Mouse (Mus musculus): ENCODE data around the gene Cst8. TPM values are rescaled to one million over a fixed set of nuclear protein-coding genes. Genes with fewer than 3 reads are reported as not detected.
A peak's percentile ranks its signal among the peaks of the same experiment; 100 is the strongest.
"Not testable (repeated sequence)": the region's sequence is repeated elsewhere in the genome, so short reads cannot be mapped to it uniquely, and the experiment has no call there.

Gene Cst8
- not detected in 2 replicates for polyA plus RNA-seq (2015; fragmentation: Nextera tagmentation; extraction: Ambion mirVana)

DNA sequence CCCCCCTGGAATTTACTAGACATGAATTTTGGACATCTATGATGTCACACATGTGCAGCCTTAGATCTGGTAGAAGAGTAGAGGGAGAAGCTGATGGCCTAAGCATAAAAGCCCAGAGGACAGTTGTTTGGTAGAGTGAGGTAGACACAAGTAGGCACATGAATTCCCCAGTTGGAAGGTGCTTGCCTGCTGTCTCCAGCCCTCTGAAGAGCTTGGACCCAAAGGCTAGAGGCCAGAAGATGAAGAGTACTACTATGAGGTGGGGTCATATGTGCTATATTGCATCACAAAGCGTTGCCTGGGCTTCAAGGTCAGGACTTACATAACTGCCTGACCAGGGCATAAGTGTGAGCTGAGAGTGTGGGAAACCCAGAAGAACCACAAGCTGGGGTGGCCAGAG is at the start of gene Cst8:
TSS of gene Cst8 (plus strand) at position 301 of the 400 bp plus-strand sequence.
- Histone ChIP-seq H3K27ac (ENCODE audit: low read length) (no peak within 1 kb of the TSS), H3K4me3 (ENCODE audit: low read depth, low read length) (no peak within 1 kb of the TSS), H3K4me2 (ENCODE audit: low read length) (no peak within 1 kb of the TSS), H3K9me3 (replicated peaks; ENCODE audit: control insufficient read depth, low read length, poor library complexity, severe bottlenecking) (no peaks in the 10 kb centered on the region), H3K36me3 (ENCODE audit: control insufficient read depth, insufficient read depth, low read length) (no peaks in the 10 kb centered on the region), H3K4me1 (ENCODE audit: control insufficient read depth, insufficient read depth, low read length) (no peaks in the 10 kb centered on the region), H3K9ac (ENCODE audit: low read depth, low read length) (no peak within 1 kb of the TSS), H3K27me3 (ENCODE audit: control insufficient read depth, insufficient read depth, low read depth, low read length) (no peaks in the 10 kb centered on the region)
- ATAC-seq = no peak
- 93% methylated on average over 1 of the region's 1 CpGs for WGBS

- no peaks in the 10 kb centered on the region for H3K4me1 ChIP-seq (ENCODE audit: control insufficient read depth, insufficient read depth, low read length)
- H3K27me3 ChIP-seq (ENCODE audit: control insufficient read depth, insufficient read depth, low read depth, low read length) = no peaks in the 10 kb centered on the region
- no peak within 1 kb of the TSS for H3K4me3 ChIP-seq (ENCODE audit: low read depth, low read length)
- WGBS = 83% methylated on average over 1 of the region's 1 CpGs
- no peaks in the 10 kb centered on the region for H3K9me3 ChIP-seq (replicated peaks; ENCODE audit: control insufficient read depth, low read length, poor library complexity, severe bottlenecking)
- no peak within 1 kb of the TSS for H3K27ac ChIP-seq (ENCODE audit: low read length)
- H3K36me3 ChIP-seq (ENCODE audit: control insufficient read depth, insufficient read depth, low read length) = no peaks in the 10 kb centered on the region
- no peak within 1 kb of the TSS for H3K4me2 ChIP-seq (ENCODE audit: low read length)
- no peak for ATAC-seq
- no peak within 1 kb of the TSS for H3K9ac ChIP-seq (ENCODE audit: low read depth, low read length)
These were observed 48.5 kb upstream of the Cst8 start, which contains the start of gene Cstl1 for GRCm38 (mm10) chr2:148750058-148750457. Gene Cstl1 (plus strand): TSS chr2:148750358.

- H3K27ac ChIP-seq (ENCODE audit: low read length) = no peak overlapping the region
- WGBS = 16% methylated on average over 15 of the region's 15 CpGs
- ATAC-seq = peak; percentile 92
These were observed 46.4 kb upstream of the Cst8 start for GRCm38 (mm10) chr2:148751893-148752813.

DNA sequence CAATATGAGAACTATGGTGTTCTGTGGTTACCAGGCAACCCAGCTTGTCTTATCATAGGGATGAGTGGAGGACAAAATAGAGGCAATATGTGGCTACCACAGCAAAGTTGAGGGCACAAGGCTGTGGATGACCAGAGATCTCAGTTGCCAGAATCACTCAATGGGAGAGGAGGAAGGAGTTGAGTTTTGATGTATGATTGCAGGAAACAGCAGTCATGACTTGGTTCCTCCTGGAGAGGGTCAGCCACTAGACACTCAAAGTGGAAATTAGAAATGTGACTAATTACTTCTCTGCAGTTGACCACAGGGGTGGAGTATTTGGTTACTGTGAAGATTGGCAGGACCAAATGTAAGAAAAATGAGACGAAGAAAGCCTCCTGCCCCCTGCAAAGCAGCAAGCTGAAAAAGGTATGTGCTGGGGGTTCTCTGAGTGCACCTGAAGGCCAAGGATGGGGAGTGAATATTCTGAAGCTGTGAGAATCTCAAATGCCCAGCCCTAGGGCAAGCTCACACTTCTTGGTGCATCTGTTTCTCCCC is 44.2 kb upstream of the Cst8 start:
- Histone ChIP-seq H3K4me3 (ENCODE audit: low read depth, low read length) (no peak overlapping the region), H3K9me3 (replicated peaks; ENCODE audit: control insufficient read depth, low read length, poor library complexity, severe bottlenecking) (no peaks in the 10 kb centered on the region), H3K9ac (ENCODE audit: low read depth, low read length) (no peak overlapping the region), H3K4me1 (ENCODE audit: control insufficient read depth, insufficient read depth, low read length) (no peaks in the 10 kb centered on the region), H3K4me2 (ENCODE audit: low read length) (no peak overlapping the region), H3K27me3 (ENCODE audit: control insufficient read depth, insufficient read depth, low read depth, low read length) (no peaks in the 10 kb centered on the region), H3K27ac (ENCODE audit: low read length) (no peak overlapping the region), H3K36me3 (ENCODE audit: control insufficient read depth, insufficient read depth, low read length) (no peaks in the 10 kb centered on the region)
- 68% methylated on average over 1 of the region's 1 CpGs for WGBS
- no peak for ATAC-seq

More at GRCm38 (mm10) chr2:148751893-148752813, 46.4 kb upstream of the Cst8 start:
- H3K27me3 ChIP-seq (ENCODE audit: control insufficient read depth, insufficient read depth, low read depth, low read length) = no peaks in the 10 kb centered on the region
- peak overlapping the region; percentile 77 for H3K4me2 ChIP-seq (ENCODE audit: low read length)
- H3K9ac ChIP-seq (ENCODE audit: low read depth, low read length) = peak overlapping the region; percentile 60; the same call in 1 of the 2 replicates
- H3K4me1 ChIP-seq (ENCODE audit: control insufficient read depth, insufficient read depth, low read length) = no peaks in the 10 kb centered on the region
- H3K4me3 ChIP-seq (ENCODE audit: low read depth, low read length) = peak overlapping the region; percentile 41
- H3K9me3 ChIP-seq (replicated peaks; ENCODE audit: control insufficient read depth, low read length, poor library complexity, severe bottlenecking) = no peaks in the 10 kb centered on the region
- no peaks in the 10 kb centered on the region for H3K36me3 ChIP-seq (ENCODE audit: control insufficient read depth, insufficient read depth, low read length)

- Histone ChIP-seq H3K36me3 (ENCODE audit: control insufficient read depth, insufficient read depth, low read length) (no peaks in the 10 kb centered on the region), H3K9ac (ENCODE audit: low read depth, low read length) (no peak overlapping the region), H3K27me3 (ENCODE audit: control insufficient read depth, insufficient read depth, low read depth, low read length) (no peaks in the 10 kb centered on the region), H3K4me1 (ENCODE audit: control insufficient read depth, insufficient read depth, low read length) (no peaks in the 10 kb centered on the region), H3K27ac (ENCODE audit: low read length) (no peak overlapping the region), H3K4me2 (ENCODE audit: low read length) (no peak overlapping the region), H3K9me3 (replicated peaks; ENCODE audit: control insufficient read depth, low read length, poor library complexity, severe bottlenecking) (no peaks in the 10 kb centered on the region), H3K4me3 (ENCODE audit: low read depth, low read length) (no peak overlapping the region)
- 94% methylated on average over 1 of the region's 1 CpGs for whole genome bisulfite sequencing
- ATAC-seq = no peak
These were observed 34.8 kb upstream of the Cst8 start for GRCm38 (mm10) chr2:148763648-148764388.

DNA sequence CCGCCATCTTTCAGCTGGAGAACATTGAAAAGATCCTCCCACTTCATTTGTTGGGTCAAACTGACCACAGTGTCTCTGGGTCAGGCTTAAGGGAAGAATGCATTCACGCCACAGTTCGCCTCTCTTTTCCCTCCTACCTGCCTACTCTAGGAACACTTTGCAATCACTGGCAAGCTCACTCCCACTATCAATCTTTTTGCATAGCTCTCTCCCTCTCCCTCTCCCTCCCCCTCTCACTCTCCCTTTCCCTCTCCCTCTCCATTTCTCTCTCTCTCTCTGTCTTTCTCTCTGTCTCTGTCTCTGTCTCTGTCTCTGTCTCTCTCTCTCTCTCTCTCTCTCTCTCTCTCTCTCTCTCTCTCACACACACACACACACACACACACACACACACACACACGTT is 27.2 kb upstream of the Cst8 start, which contains the start of gene Cst11:
TSS of gene Cst11 (minus strand) at position 101 of the 400 bp plus-strand sequence.
- not testable (repeated sequence) for H3K36me3 ChIP-seq (ENCODE audit: control insufficient read depth, insufficient read depth, low read length); ATAC-seq; H3K4me2 ChIP-seq (ENCODE audit: low read length); H3K9me3 ChIP-seq (replicated peaks; ENCODE audit: control insufficient read depth, low read length, poor library complexity, severe bottlenecking); H3K27ac ChIP-seq (ENCODE audit: low read length); H3K4me1 ChIP-seq (ENCODE audit: control insufficient read depth, insufficient read depth, low read length); H3K4me3 ChIP-seq (ENCODE audit: low read depth, low read length); H3K9ac ChIP-seq (ENCODE audit: low read depth, low read length); H3K27me3 ChIP-seq (ENCODE audit: control insufficient read depth, insufficient read depth, low read depth, low read length)
- 83% methylated on average over 4 of the region's 4 CpGs for WGBS

- no peaks in the 10 kb centered on the region for H3K36me3 ChIP-seq (ENCODE audit: control insufficient read depth, insufficient read depth, low read length)
- H3K9ac ChIP-seq (ENCODE audit: low read depth, low read length) = no peak within 1 kb of the TSS
- no peak for ATAC-seq
These were observed 16.9 kb upstream of the Cst8 start, which contains the start of gene 8030411F24Rik for GRCm38 (mm10) chr2:148781709-148782108. Gene 8030411F24Rik (plus strand): TSS chr2:148782009.

GRCm38 (mm10) chr2:148789142-148789541 is 9.4 kb upstream of the Cst8 start, which contains the start of gene Cst12:
Gene Cst12 (plus strand): TSS chr2:148789361.
- Histone ChIP-seq H3K4me2 (ENCODE audit: low read length) (no peak within 1 kb of the TSS), H3K9me3 (replicated peaks; ENCODE audit: control insufficient read depth, low read length, poor library complexity, severe bottlenecking) (no peaks in the 10 kb centered on the region), H3K27ac (ENCODE audit: low read length) (no peak within 1 kb of the TSS), H3K4me3 (ENCODE audit: low read depth, low read length) (no peak within 1 kb of the TSS), H3K9ac (ENCODE audit: low read depth, low read length) (no peak within 1 kb of the TSS), H3K36me3 (ENCODE audit: control insufficient read depth, insufficient read depth, low read length) (no peaks in the 10 kb centered on the region), H3K27me3 (ENCODE audit: control insufficient read depth, insufficient read depth, low read depth, low read length) (no peaks in the 10 kb centered on the region), H3K4me1 (ENCODE audit: control insufficient read depth, insufficient read depth, low read length) (no peaks in the 10 kb centered on the region)
- no peak for ATAC-seq
- WGBS = 95% methylated on average over 6 of the region's 6 CpGs

More at GRCm38 (mm10) chr2:148781709-148782108, 16.9 kb upstream of the Cst8 start, which contains the start of gene 8030411F24Rik:
- WGBS = 0% methylated on average over 1 of the region's 1 CpGs
- Histone ChIP-seq H3K4me3 (ENCODE audit: low read depth, low read length) (no peak within 1 kb of the TSS), H3K9me3 (replicated peaks; ENCODE audit: control insufficient read depth, low read length, poor library complexity, severe bottlenecking) (no peaks in the 10 kb centered on the region), H3K4me2 (ENCODE audit: low read length) (no peak within 1 kb of the TSS), H3K4me1 (ENCODE audit: control insufficient read depth, insufficient read depth, low read length) (no peaks in the 10 kb centered on the region), H3K27ac (ENCODE audit: low read length) (no peak within 1 kb of the TSS), H3K27me3 (ENCODE audit: control insufficient read depth, insufficient read depth, low read depth, low read length) (no peaks in the 10 kb centered on the region)
